Mouse (Mus musculus) liver, embryonic 14.5 days (tissue): ENCODE results near the gene Rabepk. TPM values are rescaled to one million over a fixed set of nuclear protein-coding genes. Genes with fewer than 3 reads are reported as not detected.
"Not testable (repeated sequence)": the region's sequence is repeated elsewhere in the genome, so short reads cannot be mapped to it uniquely, and the experiment has no call there.

Experiments used
- ATAC-seq: fragments of 200-750 bp; cut with Nextera tagmentation; 2 replicates; pipeline ENCODE4 v1.8.0; 2017; ENCODE audit warnings: moderate number of reproducible peaks, mild to moderate bottlenecking, moderate library complexity; ENCODE audit not compliant: insufficient read depth
- DNase-seq, 3 experiments: peaks; one replicate each; pipeline ENCODE4 v3.0.0-alpha.2; 2012 to 2013; ENCODE audit warnings: low read depth in 3 of 3, low spot score in 3 of 3
- H3K27ac ChIP-seq: fragments of 300-500 bp; sonication (generic); 2 replicates; pipeline ENCODE4 v1.5.1; 2014; ENCODE audit warnings: moderate library complexity, mild to moderate bottlenecking, control low read depth, inconsistent platforms
- H3K27me3 ChIP-seq: fragments of 300-500 bp; sonication (generic); 2 replicates; pipeline ENCODE4 v1.6.1; 2014; ENCODE audit warnings: mild to moderate bottlenecking, low read length, moderate library complexity; ENCODE audit not compliant: control insufficient read depth, insufficient read depth
- H3K36me3 ChIP-seq: fragments of 300-500 bp; sonication (generic); replicated peaks from 2 replicates; pipeline ENCODE4 v1.6.1; 2014; ENCODE audit warnings: low read depth; ENCODE audit not compliant: control insufficient read depth, insufficient read depth
- H3K4me1 ChIP-seq, 2 experiments: fragments of 200-500 bp in 1 of 2; fragments of 300-500 bp in 1 of 2; sonication (generic) in 1 of 2; replicated peaks; 2 replicates each; pipeline ENCODE4 v1.6.1; 2012 to 2014; ENCODE audit warnings: antibody characterized with exemption in 1 of 2, inconsistent platforms in 1 of 2, low read length in 1 of 2; ENCODE audit not compliant: control insufficient read depth in 2 of 2, insufficient read depth in 2 of 2
- H3K4me2 ChIP-seq: fragments of 300-500 bp; sonication (generic); 2 replicates; pipeline ENCODE4 v1.6.1; 2014; ENCODE audit warnings: low read depth, mild to moderate bottlenecking, control low read depth, moderate library complexity
- H3K4me3 ChIP-seq, 2 experiments: fragments of 200-500 bp in 1 of 2; fragments of 300-500 bp in 1 of 2; sonication (generic) in 1 of 2; 2 replicates each; pipeline ENCODE4 v1.5.1; 2012 to 2014; ENCODE audit warnings: low read depth in 2 of 2, low read length in 2 of 2, mild to moderate bottlenecking in 2 of 2, control low read depth in 1 of 2, inconsistent platforms in 1 of 2, moderate library complexity in 1 of 2; ENCODE audit not compliant: insufficient read depth in 1 of 2
- H3K9ac ChIP-seq: fragments of 300-500 bp; sonication (generic); replicated peaks from 2 replicates; pipeline ENCODE4 v1.6.1; 2014; ENCODE audit warnings: mild to moderate bottlenecking, control low read depth, moderate library complexity
- H3K9me3 ChIP-seq: fragments of 300-500 bp; sonication (generic); 2 replicates; pipeline ENCODE4 v1.6.1; 2016; ENCODE audit warnings: low read length, mixed read lengths; ENCODE audit not compliant: control insufficient read depth
- CTCF ChIP-seq: IDR thresholded peaks from 2 replicates; pipeline ENCODE4 v1.5.1; 2016; ENCODE audit warnings: antibody characterized with exemption, low read depth, control low read depth
- EP300 ChIP-seq: IDR thresholded peaks from 2 replicates; pipeline ENCODE4 v1.6.1; 2016; ENCODE audit warnings: antibody characterized with exemption, low read depth
- WGBS: fragments of 180-500 bp; shearing (Covaris S2); extraction: QIAGEN DNeasy Blood & Tissue Kit; methylation state at CpG from one replicate; pipeline ENCODE4 v1.1.7; 2014; ENCODE audit not compliant: insufficient replicate concordance; 5-methylcytosine and 5-hydroxymethylcytosine counted together
- polyA plus RNA-seq, 2 experiments: library from polyadenylated mRNA; depleted of rRNA in 1 of 2; stranded (reverse) in 1 of 2; unstranded in 1 of 2; fragments of >200 nt; fragmentation: Nextera tagmentation in 1 of 2; extraction: Ambion mirVana in 1 of 2; gene quantifications; 2 replicates each; pipeline versions ENCODE4 v1.2.1 to v1.2.3; 2012 to 2014

The Rabepk gene
- polyA plus RNA-seq, 2 experiments: 15.3 to 25.6 TPM

DNA sequence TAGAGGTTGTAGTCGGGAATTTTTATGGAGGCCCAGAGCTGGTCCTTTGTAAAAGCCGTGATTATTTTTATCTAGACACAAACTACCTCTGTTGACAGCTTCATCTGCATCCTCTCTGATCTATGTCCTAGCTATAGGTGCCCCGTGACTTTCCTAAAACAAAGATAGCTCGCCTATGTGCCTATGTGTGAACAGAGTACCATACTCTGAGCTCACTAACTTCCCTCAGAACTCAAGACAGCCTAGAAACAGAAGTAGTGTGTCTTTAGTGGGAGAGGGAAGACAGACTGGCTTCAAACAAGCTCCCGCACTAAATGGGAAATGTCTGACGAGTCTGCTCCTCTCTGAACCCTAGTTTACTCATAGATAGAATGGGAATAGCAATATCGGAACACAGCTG lies 659 bp upstream of the Rabepk start:
- peak overlapping the region; percentile 65 for H3K27ac ChIP-seq
- WGBS: 31% methylated on average over 7 of the region's 7 CpGs
- H3K4me3 ChIP-seq: peak overlapping the region in 1 of 2 experiments; percentile 67; a peak in 3 of 4 replicates
- peak overlapping the region; percentile 69 for H3K9ac ChIP-seq
- peaks cover 30 to 34% of the 10 kb centered on the region in 2 experiments for H3K4me1 ChIP-seq
- H3K4me2 ChIP-seq: peak overlapping the region; percentile 74
- H3K9me3 ChIP-seq: no peaks in the 10 kb centered on the region
- DNase-seq (no peak), ATAC-seq (no peak)
- H3K27me3 ChIP-seq: no peaks in the 10 kb centered on the region
- no peak for TF ChIP-seq EP300
- no peak for TF ChIP-seq CTCF
- peaks cover 17% of the 10 kb centered on the region for H3K36me3 ChIP-seq

- H3K4me1 ChIP-seq: peaks cover 9 to 14% of the 10 kb centered on the region in 2 experiments
- WGBS: 78% methylated on average over 7 of the region's 7 CpGs
Measured at GRCm38 (mm10) chr2:34795426-34795825, 4.3 kb downstream of the Rabepk start.

DNA sequence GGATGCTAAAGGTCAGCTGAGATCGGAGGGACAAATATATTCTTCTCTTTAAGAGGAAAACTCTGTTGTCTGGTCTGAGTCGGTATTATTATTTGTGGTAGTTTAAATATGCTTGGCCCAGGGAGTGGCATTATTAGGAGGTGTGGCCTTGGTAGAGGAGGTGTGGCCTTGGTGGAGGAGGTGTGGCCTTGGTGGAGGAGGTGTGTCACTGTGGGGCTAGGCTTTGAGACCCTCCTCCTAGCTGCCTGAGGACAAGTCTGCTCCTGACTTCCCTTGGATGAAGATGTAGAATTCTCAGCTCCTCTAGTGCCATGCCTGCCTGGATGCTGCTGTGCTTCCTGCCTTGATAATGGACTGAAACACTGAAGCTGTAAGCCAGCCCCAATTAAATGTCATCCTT lies 5.2 kb downstream of the Rabepk start:
- H3K27ac ChIP-seq: no peak overlapping the region
- no peaks in the 10 kb centered on the region; the same call in 1 of the 2 replicates for H3K36me3 ChIP-seq
- no peak overlapping the region for H3K4me2 ChIP-seq
- H3K9me3 ChIP-seq: no peaks in the 10 kb centered on the region
- 85% methylated on average over 2 of the region's 2 CpGs for WGBS
- TF ChIP-seq CTCF (no peak), EP300 (no peak)
- H3K9ac ChIP-seq: no peak overlapping the region
- DNase-seq (no peak), ATAC-seq (no peak)
- no peaks in the 10 kb centered on the region for H3K27me3 ChIP-seq
- peaks cover 6 to 10% of the 10 kb centered on the region in 2 experiments for H3K4me1 ChIP-seq
- H3K4me3 ChIP-seq: no peak overlapping the region

More at GRCm38 (mm10) chr2:34795426-34795825, 4.3 kb downstream of the Rabepk start:
- Histone ChIP-seq H3K4me2 (no peak overlapping the region), H3K27me3 (no peaks in the 10 kb centered on the region), H3K4me3 (no peak overlapping the region), H3K9me3 (no peaks in the 10 kb centered on the region), H3K9ac (no peak overlapping the region), H3K36me3 (no peaks in the 10 kb centered on the region; the same call in 1 of the 2 replicates), H3K27ac (no peak overlapping the region)
- no peak for ATAC-seq
- no peak for DNase-seq
- TF ChIP-seq EP300 (no peak), CTCF (no peak)

DNA sequence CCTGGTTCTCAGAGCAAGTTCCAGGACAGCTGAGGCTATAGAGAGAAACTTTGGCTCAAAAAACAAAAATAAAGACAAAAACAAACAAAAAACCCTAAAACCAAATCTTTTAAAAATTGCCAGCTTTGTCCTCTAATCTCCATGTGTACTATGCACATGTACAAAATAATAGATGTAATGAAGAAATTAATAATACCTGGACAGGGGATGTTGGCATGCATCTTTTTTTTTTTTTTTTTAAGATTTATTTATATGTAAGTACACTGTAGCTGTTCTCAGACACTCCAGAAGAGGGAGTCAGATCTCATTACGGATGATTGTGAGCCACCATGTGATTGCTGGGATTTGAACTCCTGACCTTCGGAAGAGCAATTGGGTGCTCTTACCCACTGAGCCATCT lies 7.2 kb downstream of the Rabepk start:
- not testable (repeated sequence) for H3K4me2 ChIP-seq, H3K9me3 ChIP-seq, H3K9ac ChIP-seq, H3K27me3 ChIP-seq, H3K4me3 ChIP-seq, DNase-seq, H3K27ac ChIP-seq, H3K4me1 ChIP-seq, H3K36me3 ChIP-seq, ATAC-seq
- peak; percentile 25; the same call in 1 of the 2 replicates for TF ChIP-seq CTCF
- 76% methylated on average over 2 of the region's 2 CpGs for WGBS

- Histone ChIP-seq H3K9ac (no peak overlapping the region), H3K36me3 (peaks cover 5% of the 10 kb centered on the region), H3K27ac (no peak overlapping the region; the same call in 1 of the 2 replicates), H3K4me1 (no peaks in the 10 kb centered on the region), H3K4me3 (no peak overlapping the region; a peak in 1 of 4 replicates), H3K9me3 (no peaks in the 10 kb centered on the region), H3K27me3 (no peaks in the 10 kb centered on the region), H3K4me2 (peak overlapping the region; percentile 32; the same call in 1 of the 2 replicates)
- 68% methylated on average over 8 of the region's 8 CpGs for WGBS
- DNase-seq: no peak
- TF ChIP-seq EP300: no peak
- 0 out of 2 replicates have a peak, but pooled peaks have one; percentile 10 for TF ChIP-seq CTCF
- no peak for ATAC-seq
Measured at GRCm38 (mm10) chr2:34790282-34790681, 9.4 kb downstream of the Rabepk start.
